Comparison of ENCODE assay signal across 8 mouse cellular contexts in the genomic region with DNA sequence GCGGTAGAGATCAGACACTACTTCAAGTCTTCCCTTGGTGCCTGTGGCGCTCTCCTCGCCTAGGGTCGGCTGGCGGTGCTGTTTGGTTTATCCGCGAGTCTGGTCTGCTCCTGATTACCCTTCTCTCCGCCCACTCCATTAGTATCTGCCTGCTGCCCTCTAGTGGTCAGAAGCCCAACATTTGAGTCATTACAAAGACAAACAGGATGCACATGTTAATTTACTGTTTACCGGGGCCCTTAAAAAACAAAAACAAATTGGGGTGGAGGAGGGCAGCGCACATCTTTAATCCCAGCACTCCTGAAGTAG. TPM values are rescaled to one million over a fixed set of nuclear protein-coding genes. Genes with fewer than 3 reads are reported as not detected.
DNase-seq lines count a peak whose midpoint lies in the region; ATAC-seq and TF ChIP-seq lines count a peak whose summit lies in the region.

No protein-coding gene starts in this region.

- no peaks in the 10 kb centered on the region for H3K9me3 ChIP-seq in ES-Bruce4 (replicated peaks; ENCODE audit: control insufficient read depth, insufficient read depth, low read length, poor library complexity, severe bottlenecking)
- H3K9me3 ChIP-seq in forebrain, embryonic 10.5 days, result no peaks in the 10 kb centered on the region
- H3K9me3 ChIP-seq in heart, embryonic 16.5 days (replicated peaks; ENCODE audit: control insufficient read depth, low read length), result no peaks in the 10 kb centered on the region
- H3K9me3 ChIP-seq in liver, embryonic 15.5 days (replicated peaks), result no peaks in the 10 kb centered on the region
- H3K9me3 ChIP-seq in neural tube, embryonic 13.5 days, result no peaks in the 10 kb centered on the region

- peak; percentile 83 for DNase-seq in c-Kit-positive CD71-negative TER-119-negative erythroid progenitor cells, embryonic 14.5 days (ENCODE audit: low read depth)
- DNase-seq in forebrain, embryonic 10.5 days (ENCODE audit: extremely low spot score, low spot score), result peak; percentile 89
- DNase-seq in kidney, postnatal 25 days, result peak; percentile 87 to 93
- peak; percentile 71 for DNase-seq in thymus, adult 2 months

- H3K4me1 ChIP-seq in ES-Bruce4 (ENCODE audit: control insufficient read depth, insufficient read depth, low read length), result peaks cover 4% of the 10 kb centered on the region
- H3K4me1 ChIP-seq in forebrain, embryonic 10.5 days, result peaks cover 22% of the 10 kb centered on the region
- peaks cover 16% of the 10 kb centered on the region for H3K4me1 ChIP-seq in heart, embryonic 16.5 days (ENCODE audit: control insufficient read depth, insufficient read depth, low read length)
- H3K4me1 ChIP-seq in liver, embryonic 15.5 days (replicated peaks), result peaks cover 6% of the 10 kb centered on the region
- peaks cover 16% of the 10 kb centered on the region for H3K4me1 ChIP-seq in neural tube, embryonic 13.5 days (replicated peaks)
- peaks cover 3% of the 10 kb centered on the region; the same call in 1 of the 2 replicates for H3K4me1 ChIP-seq in thymus, adult 2 months (replicated peaks; ENCODE audit: control insufficient read depth, insufficient read depth, low read length)

- H3K27ac ChIP-seq in ES-Bruce4 (ENCODE audit: insufficient read depth, low read length), result peak overlapping the region; percentile 54
- peak overlapping the region; percentile 77 for H3K27ac ChIP-seq in forebrain, embryonic 10.5 days
- H3K27ac ChIP-seq in heart, embryonic 16.5 days (ENCODE audit: low read length), result no peak overlapping the region
- peak overlapping the region; percentile 57 for H3K27ac ChIP-seq in liver, embryonic 15.5 days (replicated peaks)
- H3K27ac ChIP-seq in neural tube, embryonic 13.5 days (replicated peaks), result peak overlapping the region; percentile 56; the same call in 1 of the 2 replicates
- 0 out of 2 replicates have a peak overlapping the region, but pooled peaks have one; percentile 19 for H3K27ac ChIP-seq in thymus, adult 2 months (ENCODE audit: control insufficient read depth, insufficient read depth, low read length)

- peak; percentile 62 for ATAC-seq in heart, embryonic 16.5 days (replicated peaks; ENCODE audit: extremely low read depth, insufficient read depth, low FRiP score)
- ATAC-seq in liver, embryonic 15.5 days (ENCODE audit: insufficient read depth), result peak; percentile 60
- ATAC-seq in neural tube, embryonic 13.5 days (ENCODE audit: low read depth), result peak; percentile 84

- peak overlapping the region; percentile 52 for H3K4me3 ChIP-seq in ES-Bruce4 (ENCODE audit: low read depth, low read length)
- peak overlapping the region; percentile 43 for H3K4me3 ChIP-seq in forebrain, embryonic 10.5 days
- H3K4me3 ChIP-seq in heart, embryonic 16.5 days (ENCODE audit: low read length), result peak overlapping the region; percentile 42
- peak overlapping the region; percentile 34 for H3K4me3 ChIP-seq in liver, embryonic 15.5 days (replicated peaks)
- H3K4me3 ChIP-seq in neural tube, embryonic 13.5 days, result 0 out of 2 replicates have a peak overlapping the region, but pooled peaks have one; percentile 12
- H3K4me3 ChIP-seq in thymus, adult 2 months (ENCODE audit: control insufficient read depth, insufficient read depth, low read length), result no peak overlapping the region

- TF ChIP-seq EP300 in ES-Bruce4 (IDR thresholded peaks at IDR 0.05; ENCODE audit: insufficient read depth, low read depth, low read length), result 0 out of 2 replicates have a peak, but pooled peaks have one; percentile 27

- H3K9ac ChIP-seq in ES-Bruce4 (ENCODE audit: low read depth, poor library complexity, severe bottlenecking), result peak overlapping the region; percentile 50
- H3K9ac ChIP-seq in heart, embryonic 16.5 days (ENCODE audit: low read length), result peak overlapping the region; percentile 14
- no peak overlapping the region for H3K9ac ChIP-seq in liver, embryonic 15.5 days
- H3K9ac ChIP-seq in neural tube, embryonic 13.5 days, result peak overlapping the region; percentile 61

- WGBS in forebrain, embryonic 10.5 days, result 1% methylated on average over 10 of the region's 10 CpGs
- 2% methylated on average over 10 of the region's 10 CpGs for WGBS in heart, embryonic 16.5 days
- WGBS in liver, embryonic 15.5 days (ENCODE audit: insufficient replicate concordance), result 0% methylated on average over 10 of the region's 10 CpGs
- 2% methylated on average over 10 of the region's 10 CpGs for WGBS in neural tube, embryonic 13.5 days
- 4% methylated on average over 10 of the region's 10 CpGs for WGBS in thymus, adult 2 months

- H3K36me3 ChIP-seq in ES-Bruce4 (ENCODE audit: control insufficient read depth, insufficient read depth, low read length, poor library complexity, severe bottlenecking), result peaks cover 11% of the 10 kb centered on the region; the same call in 1 of the 2 replicates
- H3K36me3 ChIP-seq in forebrain, embryonic 10.5 days (replicated peaks), result peaks cover 29% of the 10 kb centered on the region
- peaks cover 17% of the 10 kb centered on the region for H3K36me3 ChIP-seq in heart, embryonic 16.5 days (ENCODE audit: control insufficient read depth, insufficient read depth)
- peaks cover 15% of the 10 kb centered on the region; the same call in 1 of the 2 replicates for H3K36me3 ChIP-seq in liver, embryonic 15.5 days (replicated peaks)
- H3K36me3 ChIP-seq in neural tube, embryonic 13.5 days, result peaks cover 29% of the 10 kb centered on the region
- peaks cover 4% of the 10 kb centered on the region for H3K36me3 ChIP-seq in thymus, adult 2 months (ENCODE audit: control insufficient read depth, insufficient read depth, low read length)

- peak; percentile 70 for TF ChIP-seq CTCF in ES-Bruce4 (IDR thresholded peaks at IDR 0.05; ENCODE audit: low read depth, low read length)
- TF ChIP-seq CTCF in thymus, adult 2 months (IDR thresholded peaks at IDR 0.05; ENCODE audit: borderline replicate concordance, control insufficient read depth, extremely low read depth, insufficient read depth, low read length, poor library complexity), result 0 out of 2 replicates have a peak, but pooled peaks have one; percentile 50

- H3K4me2 ChIP-seq in heart, embryonic 16.5 days (ENCODE audit: low read depth, low read length), result peak overlapping the region; percentile 71
- H3K4me2 ChIP-seq in liver, embryonic 15.5 days, result peak overlapping the region; percentile 68
- peak overlapping the region; percentile 50 for H3K4me2 ChIP-seq in neural tube, embryonic 13.5 days

- no peaks in the 10 kb centered on the region for H3K27me3 ChIP-seq in ES-Bruce4 (ENCODE audit: control insufficient read depth, insufficient read depth, low read length, poor library complexity, severe bottlenecking)
- peaks cover 23% of the 10 kb centered on the region for H3K27me3 ChIP-seq in forebrain, embryonic 10.5 days (ENCODE audit: poor library complexity, severe bottlenecking)
- peaks cover 15% of the 10 kb centered on the region for H3K27me3 ChIP-seq in heart, embryonic 16.5 days (ENCODE audit: control insufficient read depth, insufficient read depth, low read length)
- peaks cover 20% of the 10 kb centered on the region; the same call in 1 of the 2 replicates for H3K27me3 ChIP-seq in liver, embryonic 15.5 days
- no peaks in the 10 kb centered on the region for H3K27me3 ChIP-seq in neural tube, embryonic 13.5 days
- no peaks in the 10 kb centered on the region for H3K27me3 ChIP-seq in thymus, adult 2 months (ENCODE audit: control insufficient read depth, insufficient read depth, low read length)

- no peak for TF ChIP-seq POLR2A in ES-Bruce4 (IDR thresholded peaks at IDR 0.05; ENCODE audit: insufficient read depth, low read length)
- TF ChIP-seq POLR2A in thymus, adult 2 months (IDR thresholded peaks at IDR 0.05; ENCODE audit: control insufficient read depth, extremely low read depth, insufficient read depth, low read length, poor library complexity), result no peak

RNA-seq across cellular contexts. Expression of gene Elf3, which starts 0.7 kb away (rescaled TPM):
- 36.6 and 37.3 TPM in 2 replicates for polyA plus RNA-seq in ES-Bruce4 (2011; ENCODE audit: insufficient read depth, insufficient read length, low read depth, missing spikeins)
- polyA plus RNA-seq in forebrain, embryonic 10.5 days (2016; fragmentation: Nextera tagmentation; extraction: Ambion mirVana), result 3.3 and 4.0 TPM in 2 replicates
- polyA plus RNA-seq in heart, embryonic 16.5 days (2015; fragmentation: Nextera tagmentation; extraction: Ambion mirVana), result 2.3 and 3.9 TPM in 2 replicates
- polyA plus RNA-seq in liver, embryonic 15.5 days (2015; fragmentation: Nextera tagmentation; extraction: Ambion mirVana), result 1.0 and 1.4 TPM in 2 replicates
- polyA plus RNA-seq in neural tube, embryonic 13.5 days (2015; fragmentation: Nextera tagmentation; extraction: Ambion mirVana), result 0.52 and 0.59 TPM in 2 replicates
- 4.2 and 4.6 TPM in 2 replicates for polyA plus RNA-seq in thymus, adult 2 months (2012; rRNA removed)

RNA-seq across cellular contexts. Expression of gene Rnpep, which starts 24.8 kb away (rescaled TPM):
- polyA plus RNA-seq in ES-Bruce4 (2011; ENCODE audit: insufficient read depth, insufficient read length, low read depth, missing spikeins), result 44.5 and 47.3 TPM in 2 replicates
- 92.3 and 94.5 TPM in 2 replicates for polyA plus RNA-seq in forebrain, embryonic 10.5 days (2016; fragmentation: Nextera tagmentation; extraction: Ambion mirVana)
- polyA plus RNA-seq in heart, embryonic 16.5 days (2015; fragmentation: Nextera tagmentation; extraction: Ambion mirVana), result 54.6 and 57.1 TPM in 2 replicates
- 25.9 and 26.6 TPM in 2 replicates for polyA plus RNA-seq in liver, embryonic 15.5 days (2015; fragmentation: Nextera tagmentation; extraction: Ambion mirVana)
- 104 and 106 TPM in 2 replicates for polyA plus RNA-seq in neural tube, embryonic 13.5 days (2015; fragmentation: Nextera tagmentation; extraction: Ambion mirVana)
- polyA plus RNA-seq in thymus, adult 2 months (2012; rRNA removed), result 32.0 and 37.2 TPM in 2 replicates

RNA-seq across cellular contexts. Expression of gene Timm17a, which starts 54.5 kb away (rescaled TPM):
- 164 TPM in 2 replicates for polyA plus RNA-seq in ES-Bruce4 (2011; ENCODE audit: insufficient read depth, insufficient read length, low read depth, missing spikeins)
- 197 TPM in 2 replicates for polyA plus RNA-seq in forebrain, embryonic 10.5 days (2016; fragmentation: Nextera tagmentation; extraction: Ambion mirVana)
- 342 and 379 TPM in 2 replicates for polyA plus RNA-seq in heart, embryonic 16.5 days (2015; fragmentation: Nextera tagmentation; extraction: Ambion mirVana)
- polyA plus RNA-seq in liver, embryonic 15.5 days (2015; fragmentation: Nextera tagmentation; extraction: Ambion mirVana), result 93.3 and 113 TPM in 2 replicates
- 160 and 166 TPM in 2 replicates for polyA plus RNA-seq in neural tube, embryonic 13.5 days (2015; fragmentation: Nextera tagmentation; extraction: Ambion mirVana)
- 44.8 and 50.3 TPM in 2 replicates for polyA plus RNA-seq in thymus, adult 2 months (2012; rRNA removed)
